Comparison of ENCODE assay signal across 11 mouse cellular contexts in the genomic region with DNA sequence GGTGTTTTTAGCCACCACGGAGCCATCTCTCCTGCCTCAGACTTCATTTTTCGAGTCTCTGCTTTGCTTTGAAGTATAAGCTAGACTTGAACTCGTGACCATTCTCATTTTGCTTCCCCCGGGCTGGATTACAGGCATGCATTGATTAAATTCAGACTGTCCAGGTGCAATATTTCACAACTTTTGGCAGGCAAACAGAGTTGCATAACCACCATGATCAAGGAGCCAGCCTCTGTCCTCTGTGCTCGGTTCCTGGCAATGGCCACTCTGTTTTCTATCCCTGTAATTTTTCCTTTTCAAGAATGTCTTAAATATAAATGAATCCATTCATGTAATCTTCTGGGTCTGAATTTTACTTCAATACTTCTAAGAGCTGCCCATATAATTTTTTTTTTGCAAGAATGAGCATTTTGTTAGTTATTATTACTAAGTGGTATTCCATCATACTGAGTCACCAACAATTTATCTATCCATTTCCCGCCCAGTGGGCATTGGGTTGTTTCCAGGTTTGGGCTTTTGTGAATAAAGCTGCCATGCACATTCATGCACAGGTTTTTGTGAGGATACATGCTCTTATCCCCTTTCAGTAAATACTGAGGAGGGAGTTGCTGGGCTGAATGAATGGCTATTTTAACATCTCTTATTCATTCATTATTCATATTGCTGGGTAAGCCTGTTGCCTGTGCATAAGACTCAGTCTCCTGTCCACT.
DNase-seq lines count a peak whose midpoint lies in the region; ATAC-seq and TF ChIP-seq lines count a peak whose summit lies in the region.
"Had no signal": no experiment of that assay in that cellular context is flagged by ENCODE, and none has a peak within 500 bp of the region (broad histone marks: within the 10 kb centered on the region; RNA-seq: fewer than 3 reads in every experiment).

No protein-coding gene starts in this region.

- intact Hi-C loops in heart, adult 2 months (cut with DNase I): no loop called here

- H3K9ac ChIP-seq in heart, adult 2 months (ENCODE audit: low read depth, low read length): no peak overlapping the region
- H3K9ac ChIP-seq in hindbrain, postnatal 0 days (replicated peaks; ENCODE audit: low read length): no peak overlapping the region
- H3K9ac ChIP-seq: lung, embryonic 15.5 days had no signal

- H3K9me3 ChIP-seq in hindbrain, postnatal 0 days (ENCODE audit: low read length): no peaks in the 10 kb centered on the region
- H3K9me3 ChIP-seq: lung, embryonic 15.5 days had no signal

- H3K4me3 ChIP-seq in heart, adult 2 months: no peak overlapping the region
- H3K4me3 ChIP-seq in hindbrain, postnatal 0 days (ENCODE audit: low read length): no peak overlapping the region
- H3K4me3 ChIP-seq: lung, embryonic 15.5 days had no signal

- no peak overlapping the region for H3K27ac ChIP-seq in heart, adult 2 months
- H3K27ac ChIP-seq in hindbrain, postnatal 0 days: no peak overlapping the region
- H3K27ac ChIP-seq: lung, embryonic 15.5 days had no signal

- H3K4me2 ChIP-seq in hindbrain, postnatal 0 days (ENCODE audit: low read depth, low read length): no peak overlapping the region
- H3K4me2 ChIP-seq: lung, embryonic 15.5 days had no signal

- no peaks in the 10 kb centered on the region for H3K27me3 ChIP-seq in heart, adult 2 months (ENCODE audit: control insufficient read depth, insufficient read depth, low read length)
- no peaks in the 10 kb centered on the region for H3K27me3 ChIP-seq in hindbrain, postnatal 0 days (ENCODE audit: insufficient read depth, low read length)
- H3K27me3 ChIP-seq: lung, embryonic 15.5 days had no signal

- TF ChIP-seq POLR2A in heart, adult 2 months (IDR thresholded peaks at IDR 0.05; ENCODE audit: insufficient read depth, low read depth, low read length): no peak

- no peaks in the 10 kb centered on the region for H3K79me2 ChIP-seq in heart, adult 2 months (replicated peaks; ENCODE audit: control insufficient read depth, insufficient read depth, low read length)

- peak; percentile 55 to 60 for DNase-seq in heart, adult 2 months
- DNase-seq in heart, postnatal 4 days: no peak
- DNase-seq in lung, adult 18-20 months: peak; percentile 75 to 81
- DNase-seq in lung, postnatal 4 days: no peak
- peak; percentile 71 for DNase-seq in cerebellum, adult 9-11 months
- peak; percentile 71 for DNase-seq in lung, postnatal 25 days (ENCODE audit: low spot score)
- DNase-seq in right cerebral cortex, postnatal 36 days (ENCODE audit: low spot score in 2 of 2): no peak
- no peak for DNase-seq in hindbrain, postnatal 0 days (ENCODE audit: low spot score)
- DNase-seq: right cerebral cortex, postnatal 4 days had no signal

- 0 out of 2 replicates have a peak, but pooled peaks have one; percentile 16 for TF ChIP-seq EP300 in heart, adult 2 months (IDR thresholded peaks at IDR 0.05; ENCODE audit: insufficient read depth, low read depth, low read length)

- H3K36me3 ChIP-seq in heart, adult 2 months (ENCODE audit: control insufficient read depth, insufficient read depth, low read length): no peaks in the 10 kb centered on the region
- no peaks in the 10 kb centered on the region for H3K36me3 ChIP-seq in hindbrain, postnatal 0 days (ENCODE audit: insufficient read depth, low read length)

- TF ChIP-seq CTCF in heart, adult 2 months (IDR thresholded peaks at IDR 0.05): no peak
- no peak for TF ChIP-seq CTCF in hindbrain, postnatal 0 days (IDR thresholded peaks at IDR 0.05; ENCODE audit: low read depth)

- 0 out of 2 replicates have a peak, but pooled peaks cover 2% of the 10 kb centered on the region for H3K4me1 ChIP-seq in heart, adult 2 months (ENCODE audit: control insufficient read depth, insufficient read depth, low read length)
- no peaks in the 10 kb centered on the region for H3K4me1 ChIP-seq in hindbrain, postnatal 0 days (ENCODE audit: insufficient read depth, low read length)
- H3K4me1 ChIP-seq: lung, embryonic 15.5 days had no signal

- 76% methylated on average over 6 of the region's 6 CpGs for WGBS in heart, adult 2 months
- 83% methylated on average over 6 of the region's 6 CpGs for WGBS in hindbrain, postnatal 0 days

- ATAC-seq in hindbrain, postnatal 0 days: no peak
- ATAC-seq: midbrain, embryonic 16.5 days had no signal

Comparison
In these comparisons a context has a peak if more than half of its experiments do, and no peak if none do; other contexts are left out.
1. DNase-seq: peak in heart, adult 2 months (2 of 2), lung, adult 18-20 months (2 of 2), cerebellum, adult 9-11 months (single experiment) and lung, postnatal 25 days (single experiment); none in heart, postnatal 4 days (single experiment), lung, postnatal 4 days (0 of 2), right cerebral cortex, postnatal 36 days (0 of 2) and hindbrain, postnatal 0 days (single experiment).